Mouse (Mus musculus) kidney, embryonic 14.5 days (tissue): ENCODE measurements around the gene Zswim8. TPM values are rescaled to one million over a fixed set of nuclear protein-coding genes. Genes with fewer than 3 reads are reported as not detected.
"Not testable (repeated sequence)": the region's sequence is repeated elsewhere in the genome, so short reads cannot be mapped to it uniquely, and the experiment has no call there.

ENCODE experiments used
- ATAC-seq: fragments of 200-750 bp; cut with Nextera tagmentation; 2 replicates; pipeline ENCODE4 v1.8.0; 2017; ENCODE audit warnings: moderate number of reproducible peaks, mild to moderate bottlenecking, moderate TSS enrichment, moderate library complexity; ENCODE audit not compliant: low FRiP score, low TSS enrichment
- H3K27ac ChIP-seq: fragments of 300-500 bp; sonication (generic); 2 replicates; pipeline ENCODE4 v1.5.1; 2014; ENCODE audit warnings: low read depth, mild to moderate bottlenecking, low read length, moderate library complexity, mixed read lengths
- H3K27me3 ChIP-seq: fragments of 300-500 bp; sonication (generic); 2 replicates; pipeline ENCODE4 v1.6.1; 2014; ENCODE audit warnings: mild to moderate bottlenecking, low read length; ENCODE audit not compliant: control insufficient read depth, insufficient read depth
- H3K36me3 ChIP-seq: fragments of 300-500 bp; sonication (generic); 2 replicates; pipeline ENCODE4 v1.6.1; 2014; ENCODE audit warnings: low read length, mixed read lengths; ENCODE audit not compliant: control insufficient read depth, insufficient read depth
- H3K4me1 ChIP-seq: fragments of 300-500 bp; sonication (generic); 2 replicates; pipeline ENCODE4 v1.6.1; 2014; ENCODE audit warnings: low read length, mixed read lengths; ENCODE audit not compliant: control insufficient read depth, insufficient read depth
- H3K4me2 ChIP-seq: fragments of 300-500 bp; sonication (generic); replicated peaks from 2 replicates; pipeline ENCODE4 v1.6.1; 2014; ENCODE audit warnings: low read depth, mild to moderate bottlenecking, low read length
- H3K4me3 ChIP-seq: fragments of 300-500 bp; sonication (generic); 2 replicates; pipeline ENCODE4 v1.5.1; 2014; ENCODE audit warnings: mild to moderate bottlenecking, low read length
- H3K9ac ChIP-seq: fragments of 300-500 bp; sonication (generic); 2 replicates; pipeline ENCODE4 v1.6.1; 2014; ENCODE audit warnings: low read depth, mild to moderate bottlenecking, low read length, moderate library complexity
- H3K9me3 ChIP-seq: fragments of 300-500 bp; sonication (generic); 2 replicates; pipeline ENCODE4 v1.6.1; 2016; ENCODE audit warnings: low read length; ENCODE audit not compliant: control insufficient read depth
- WGBS: fragments of 180-500 bp; shearing (Covaris S2); extraction: QIAGEN DNeasy Blood & Tissue Kit; methylation state at CpG from one replicate; pipeline ENCODE4 v1.1.7; 2014; 5-methylcytosine and 5-hydroxymethylcytosine counted together
- polyA plus RNA-seq: library from polyadenylated mRNA; unstranded; fragments of >200 nt; fragmentation: Nextera tagmentation; extraction: Ambion mirVana; gene quantifications from 2 replicates; pipeline ENCODE4 v1.2.1, GENCODE M21; 2014

Zswim8 gene
- polyA plus RNA-seq, 1 experiment from 2014 or later = 32.1 TPM

GRCm38 (mm10) chr14:20698515-20698914, 8.8 kb upstream of the Zswim8 start:
- peaks cover 19% of the 10 kb centered on the region for H3K36me3 ChIP-seq
- no peak for ATAC-seq
- peaks cover 43% of the 10 kb centered on the region for H3K4me1 ChIP-seq
- H3K4me2 ChIP-seq = 0 out of 2 replicates have a peak overlapping the region, but pooled peaks have one; percentile 1
- H3K4me3 ChIP-seq = no peak overlapping the region
- no peak overlapping the region for H3K27ac ChIP-seq
- H3K27me3 ChIP-seq = no peaks in the 10 kb centered on the region
- WGBS = 87% methylated on average over 2 of the region's 2 CpGs
- H3K9ac ChIP-seq = no peak overlapping the region
- H3K9me3 ChIP-seq = no peaks in the 10 kb centered on the region

- no peaks in the 10 kb centered on the region for H3K27me3 ChIP-seq
- no peaks in the 10 kb centered on the region for H3K9me3 ChIP-seq
- H3K4me3 ChIP-seq = no peak overlapping the region
- H3K36me3 ChIP-seq = peaks cover 23% of the 10 kb centered on the region
- no peak overlapping the region for H3K27ac ChIP-seq
- ATAC-seq = no peak
- 79% methylated on average over 3 of the region's 3 CpGs for WGBS
- peaks cover 42% of the 10 kb centered on the region for H3K4me1 ChIP-seq
- H3K9ac ChIP-seq = no peak overlapping the region
- H3K4me2 ChIP-seq = no peak overlapping the region
These were observed 7.0 kb upstream of the Zswim8 start for GRCm38 (mm10) chr14:20700362-20700761.

- 78% methylated on average over 8 of the region's 8 CpGs for WGBS
- H3K36me3 ChIP-seq = peaks cover 23% of the 10 kb centered on the region
- peak overlapping the region; percentile 89; the same call in 1 of the 2 replicates for H3K9ac ChIP-seq
- H3K27me3 ChIP-seq = no peaks in the 10 kb centered on the region
- H3K9me3 ChIP-seq = no peaks in the 10 kb centered on the region
- H3K4me3 ChIP-seq = peak overlapping the region; percentile 90
- peaks cover 35% of the 10 kb centered on the region for H3K4me1 ChIP-seq
- peak overlapping the region; percentile 63 for H3K4me2 ChIP-seq
- H3K27ac ChIP-seq = no peak overlapping the region
- ATAC-seq = no peak
These were observed 5.8 kb upstream of the Zswim8 start for GRCm38 (mm10) chr14:20701554-20701953.

GRCm38 (mm10) chr14:20702096-20702740, 5.1 kb upstream of the Zswim8 start:
- WGBS = 15% methylated on average over 15 of the region's 15 CpGs

GRCm38 (mm10) chr14:20702741-20703381, 4.5 kb upstream of the Zswim8 start, which contains the start of gene Chchd1:
Gene Chchd1 (plus strand): TSS chr14:20703006.
- H3K27me3 ChIP-seq = no peaks in the 10 kb centered on the region
- peak; percentile 72 for ATAC-seq
- H3K27ac ChIP-seq = peak within 1 kb of the TSS; percentile 90
- whole genome bisulfite sequencing = under 1% methylated on average over 61 of the region's 61 CpGs
- H3K4me3 ChIP-seq = peak within 1 kb of the TSS; percentile 90
- peaks cover 21% of the 10 kb centered on the region for H3K36me3 ChIP-seq
- H3K4me2 ChIP-seq = peak within 1 kb of the TSS; percentile 63
- H3K9me3 ChIP-seq = no peaks in the 10 kb centered on the region
- H3K4me1 ChIP-seq = peaks cover 23% of the 10 kb centered on the region
- H3K9ac ChIP-seq = peak within 1 kb of the TSS; percentile 89

More at GRCm38 (mm10) chr14:20702096-20702740, 5.1 kb upstream of the Zswim8 start:
- H3K9ac ChIP-seq = peak overlapping the region; percentile 89
- H3K36me3 ChIP-seq = peaks cover 23% of the 10 kb centered on the region
- H3K27me3 ChIP-seq = no peaks in the 10 kb centered on the region
- peak; percentile 21 for ATAC-seq
- H3K9me3 ChIP-seq = no peaks in the 10 kb centered on the region
- peak overlapping the region; percentile 63 for H3K4me2 ChIP-seq
- peak overlapping the region; percentile 90 for H3K4me3 ChIP-seq
- H3K27ac ChIP-seq = peak overlapping the region; percentile 90
- peaks cover 29% of the 10 kb centered on the region for H3K4me1 ChIP-seq

- WGBS = 11% methylated on average over 8 of the region's 8 CpGs
- H3K4me2 ChIP-seq = peak overlapping the region; percentile 63
- peak overlapping the region; percentile 89 for H3K9ac ChIP-seq
- not testable (repeated sequence) for H3K27me3 ChIP-seq, H3K9me3 ChIP-seq, ATAC-seq
- H3K27ac ChIP-seq = peak overlapping the region; percentile 90
- peaks cover 17% of the 10 kb centered on the region for H3K36me3 ChIP-seq
- H3K4me1 ChIP-seq = peaks cover 23% of the 10 kb centered on the region
- H3K4me3 ChIP-seq = peak overlapping the region; percentile 90
These were observed 3.9 kb upstream of the Zswim8 start for GRCm38 (mm10) chr14:20703461-20703860.

GRCm38 (mm10) chr14:20708239-20708638, 887 bp downstream of the Zswim8 start:
- Histone ChIP-seq H3K36me3 (peaks cover 41% of the 10 kb centered on the region), H3K9me3 (no peaks in the 10 kb centered on the region), H3K4me3 (peak overlapping the region; percentile 97), H3K27ac (no peak overlapping the region), H3K4me1 (peaks cover 19% of the 10 kb centered on the region), H3K4me2 (peak overlapping the region; percentile 69), H3K27me3 (no peaks in the 10 kb centered on the region), H3K9ac (peak overlapping the region; percentile 97)
- ATAC-seq = no peak
- 10% methylated on average over 10 of the region's 10 CpGs for WGBS

- Histone ChIP-seq H3K4me3 (no peak overlapping the region), H3K9ac (no peak overlapping the region), H3K9me3 (no peaks in the 10 kb centered on the region), H3K27ac (no peak overlapping the region), H3K4me1 (peaks cover 9% of the 10 kb centered on the region), H3K27me3 (no peaks in the 10 kb centered on the region), H3K36me3 (peaks cover 84% of the 10 kb centered on the region), H3K4me2 (no peak overlapping the region)
- ATAC-seq = no peak
- 86% methylated on average over 11 of the region's 11 CpGs for WGBS
These were observed 6.5 kb downstream of the Zswim8 start for GRCm38 (mm10) chr14:20713832-20714231.

GRCm38 (mm10) chr14:20718443-20718842, 11.1 kb downstream of the Zswim8 start:
- 88% methylated on average over 10 of the region's 10 CpGs for WGBS
- Histone ChIP-seq H3K36me3 (peaks cover 94% of the 10 kb centered on the region), H3K4me1 (no peaks in the 10 kb centered on the region), H3K4me3 (no peak overlapping the region), H3K9me3 (no peaks in the 10 kb centered on the region), H3K27me3 (no peaks in the 10 kb centered on the region), H3K9ac (no peak overlapping the region), H3K4me2 (no peak overlapping the region), H3K27ac (no peak overlapping the region)
- ATAC-seq = no peak
